Mouse (Mus musculus): ENCODE results near the gene Chd6. TPM values are rescaled to one million over a fixed set of nuclear protein-coding genes. Genes with fewer than 3 reads are reported as not detected.

Gene Chd6
- polyA plus RNA-seq (2014; fragmentation: Nextera tagmentation; extraction: Ambion mirVana), result 39.4 and 44.7 TPM in 2 replicates

GRCm38 (mm10) chr2:161108933-161109371 is at the start of gene Chd6:
Chd6 (minus strand) TSS chr2:161109075.
- WGBS, result 0% methylated on average over 19 of the region's 27 CpGs
- peak; percentile 99 for ATAC-seq (ENCODE audit: insufficient number of reproducible peaks, low FRiP score, low TSS enrichment, low read depth)
- peaks cover 12% of the 10 kb centered on the region; the same call in 1 of the 2 replicates for H3K4me1 ChIP-seq (ENCODE audit: control insufficient read depth, insufficient read depth, low read length)

GRCm38 (mm10) chr2:161150004-161150842 is 41.3 kb upstream of the Chd6 start:
- no peak overlapping the region for H3K9ac ChIP-seq (ENCODE audit: low read length)
- H3K4me3 ChIP-seq (ENCODE audit: low read depth, low read length), result no peak overlapping the region
- H3K4me1 ChIP-seq (ENCODE audit: control insufficient read depth, insufficient read depth, low read length), result no peaks in the 10 kb centered on the region
- WGBS, result 65% methylated on average over 7 of the region's 7 CpGs
- DNase-seq (ENCODE audit: low spot score) (no peak), ATAC-seq (ENCODE audit: insufficient number of reproducible peaks, low FRiP score, low TSS enrichment, low read depth) (no peak)
- H3K4me2 ChIP-seq (ENCODE audit: low read depth, severe bottlenecking), result no peak overlapping the region
- no peak overlapping the region for H3K27ac ChIP-seq (replicated peaks; ENCODE audit: low read depth, low read length)
- no peaks in the 10 kb centered on the region for H3K27me3 ChIP-seq (ENCODE audit: control insufficient read depth, insufficient read depth, low read length)
- no peaks in the 10 kb centered on the region for H3K36me3 ChIP-seq (ENCODE audit: control insufficient read depth, insufficient read depth, low read length)
- H3K9me3 ChIP-seq (ENCODE audit: control insufficient read depth, low read length), result no peaks in the 10 kb centered on the region

More at GRCm38 (mm10) chr2:161108933-161109371, at the start of gene Chd6:
- H3K9ac ChIP-seq (ENCODE audit: low read length), result peak within 1 kb of the TSS; percentile 99
- peak; percentile 99 for DNase-seq (ENCODE audit: low spot score)
- no peaks in the 10 kb centered on the region for H3K36me3 ChIP-seq (ENCODE audit: control insufficient read depth, insufficient read depth, low read length)
- no peaks in the 10 kb centered on the region for H3K9me3 ChIP-seq (ENCODE audit: control insufficient read depth, low read length)
- H3K27ac ChIP-seq (replicated peaks; ENCODE audit: low read depth, low read length), result peak within 1 kb of the TSS; percentile 99
- H3K4me3 ChIP-seq (ENCODE audit: low read depth, low read length), result peak within 1 kb of the TSS; percentile 94
- H3K27me3 ChIP-seq (ENCODE audit: control insufficient read depth, insufficient read depth, low read length), result no peaks in the 10 kb centered on the region
- H3K4me2 ChIP-seq (ENCODE audit: low read depth, severe bottlenecking), result peak within 1 kb of the TSS; percentile 78

GRCm38 (mm10) chr2:161148428-161149020 is 39.6 kb upstream of the Chd6 start:
- Histone ChIP-seq H3K9ac (ENCODE audit: low read length) (no peak overlapping the region), H3K36me3 (ENCODE audit: control insufficient read depth, insufficient read depth, low read length) (no peaks in the 10 kb centered on the region), H3K9me3 (ENCODE audit: control insufficient read depth, low read length) (no peaks in the 10 kb centered on the region), H3K27ac (replicated peaks; ENCODE audit: low read depth, low read length) (no peak overlapping the region), H3K27me3 (ENCODE audit: control insufficient read depth, insufficient read depth, low read length) (no peaks in the 10 kb centered on the region), H3K4me1 (ENCODE audit: control insufficient read depth, insufficient read depth, low read length) (no peaks in the 10 kb centered on the region), H3K4me3 (ENCODE audit: low read depth, low read length) (no peak overlapping the region), H3K4me2 (ENCODE audit: low read depth, severe bottlenecking) (no peak overlapping the region)
- WGBS, result 50% methylated on average over 3 of the region's 3 CpGs
- ATAC-seq (ENCODE audit: insufficient number of reproducible peaks, low FRiP score, low TSS enrichment, low read depth) (no peak), DNase-seq (ENCODE audit: low spot score) (no peak)

GRCm38 (mm10) chr2:161147656-161148427 is 39.0 kb upstream of the Chd6 start:
- Histone ChIP-seq H3K27ac (replicated peaks; ENCODE audit: low read depth, low read length) (no peak overlapping the region), H3K27me3 (ENCODE audit: control insufficient read depth, insufficient read depth, low read length) (no peaks in the 10 kb centered on the region), H3K4me2 (ENCODE audit: low read depth, severe bottlenecking) (no peak overlapping the region), H3K36me3 (ENCODE audit: control insufficient read depth, insufficient read depth, low read length) (no peaks in the 10 kb centered on the region), H3K4me1 (ENCODE audit: control insufficient read depth, insufficient read depth, low read length) (no peaks in the 10 kb centered on the region), H3K9me3 (ENCODE audit: control insufficient read depth, low read length) (no peaks in the 10 kb centered on the region), H3K4me3 (ENCODE audit: low read depth, low read length) (no peak overlapping the region), H3K9ac (ENCODE audit: low read length) (no peak overlapping the region)
- DNase-seq (ENCODE audit: low spot score) (no peak), ATAC-seq (ENCODE audit: insufficient number of reproducible peaks, low FRiP score, low TSS enrichment, low read depth) (no peak)
- WGBS, result 77% methylated on average over 4 of the region's 4 CpGs

- no peaks in the 10 kb centered on the region for H3K27me3 ChIP-seq (ENCODE audit: control insufficient read depth, insufficient read depth, low read length)
- WGBS, result 85% methylated on average over 4 of the region's 4 CpGs
- no peak overlapping the region for H3K9ac ChIP-seq (ENCODE audit: low read length)
- H3K9me3 ChIP-seq (ENCODE audit: control insufficient read depth, low read length), result no peaks in the 10 kb centered on the region
- ATAC-seq (ENCODE audit: insufficient number of reproducible peaks, low FRiP score, low TSS enrichment, low read depth) (no peak), DNase-seq (ENCODE audit: low spot score) (no peak)
- no peaks in the 10 kb centered on the region for H3K36me3 ChIP-seq (ENCODE audit: control insufficient read depth, insufficient read depth, low read length)
- no peaks in the 10 kb centered on the region for H3K4me1 ChIP-seq (ENCODE audit: control insufficient read depth, insufficient read depth, low read length)
- H3K27ac ChIP-seq (replicated peaks; ENCODE audit: low read depth, low read length), result no peak overlapping the region
- H3K4me3 ChIP-seq (ENCODE audit: low read depth, low read length), result no peak overlapping the region
- no peak overlapping the region for H3K4me2 ChIP-seq (ENCODE audit: low read depth, severe bottlenecking)
Measured at GRCm38 (mm10) chr2:161144799-161145198, 35.9 kb upstream of the Chd6 start.

GRCm38 (mm10) chr2:161138672-161139536 is 30.0 kb upstream of the Chd6 start:
- Histone ChIP-seq H3K27me3 (ENCODE audit: control insufficient read depth, insufficient read depth, low read length) (no peaks in the 10 kb centered on the region), H3K9me3 (ENCODE audit: control insufficient read depth, low read length) (no peaks in the 10 kb centered on the region), H3K9ac (ENCODE audit: low read length) (no peak overlapping the region), H3K27ac (replicated peaks; ENCODE audit: low read depth, low read length) (no peak overlapping the region), H3K4me3 (ENCODE audit: low read depth, low read length) (no peak overlapping the region), H3K4me2 (ENCODE audit: low read depth, severe bottlenecking) (no peak overlapping the region), H3K36me3 (ENCODE audit: control insufficient read depth, insufficient read depth, low read length) (no peaks in the 10 kb centered on the region), H3K4me1 (ENCODE audit: control insufficient read depth, insufficient read depth, low read length) (no peaks in the 10 kb centered on the region)
- no peak for DNase-seq (ENCODE audit: low spot score)
- 72% methylated on average over 11 of the region's 11 CpGs for WGBS
- ATAC-seq (ENCODE audit: insufficient number of reproducible peaks, low FRiP score, low TSS enrichment, low read depth), result no peak

- Histone ChIP-seq H3K4me2 (ENCODE audit: low read depth, severe bottlenecking) (no peak overlapping the region), H3K27me3 (ENCODE audit: control insufficient read depth, insufficient read depth, low read length) (no peaks in the 10 kb centered on the region), H3K9ac (ENCODE audit: low read length) (no peak overlapping the region), H3K36me3 (ENCODE audit: control insufficient read depth, insufficient read depth, low read length) (no peaks in the 10 kb centered on the region), H3K9me3 (ENCODE audit: control insufficient read depth, low read length) (no peaks in the 10 kb centered on the region), H3K27ac (replicated peaks; ENCODE audit: low read depth, low read length) (no peak overlapping the region), H3K4me3 (ENCODE audit: low read depth, low read length) (no peak overlapping the region), H3K4me1 (ENCODE audit: control insufficient read depth, insufficient read depth, low read length) (no peaks in the 10 kb centered on the region)
- WGBS, result 87% methylated on average over 3 of the region's 3 CpGs
- ATAC-seq (ENCODE audit: insufficient number of reproducible peaks, low FRiP score, low TSS enrichment, low read depth) (no peak), DNase-seq (ENCODE audit: low spot score) (no peak)
Measured at GRCm38 (mm10) chr2:161136999-161137398, 28.1 kb upstream of the Chd6 start.
